Mouse (Mus musculus): ENCODE data around the gene Nt5c1a.

The Nt5c1a gene

GRCm38 (mm10) chr4:123213975-123214374, 12.7 kb downstream of the Nt5c1a start:
- DNase-seq = no peak

GRCm38 (mm10) chr4:123215367-123215766, 14.1 kb downstream of the Nt5c1a start:
- no peak for DNase-seq

GRCm38 (mm10) chr4:123216782-123217181, 15.5 kb downstream of the Nt5c1a start:
- peak; percentile 21 for DNase-seq

- DNase-seq = peak; percentile 59
These were observed 18.5 kb downstream of the Nt5c1a start for GRCm38 (mm10) chr4:123219720-123220357.

GRCm38 (mm10) chr4:123220637-123221036, 19.3 kb downstream of the Nt5c1a start:
- no peak for DNase-seq

- DNase-seq = no peak
These were observed 22.0 kb downstream of the Nt5c1a start for GRCm38 (mm10) chr4:123223309-123223708.

- DNase-seq = no peak
These were observed 24.6 kb downstream of the Nt5c1a start for GRCm38 (mm10) chr4:123225718-123226403.

- no peak for DNase-seq
These were observed 26.4 kb downstream of the Nt5c1a start for GRCm38 (mm10) chr4:123227707-123228106.

GRCm38 (mm10) chr4:123228270-123228669, 27.0 kb downstream of the Nt5c1a start:
- DNase-seq = no peak

- DNase-seq = no peak
These were observed 27.9 kb downstream of the Nt5c1a start for GRCm38 (mm10) chr4:123229166-123229565.

GRCm38 (mm10) chr4:123232841-123233240, 31.5 kb downstream of the Nt5c1a start:
- DNase-seq = no peak

GRCm38 (mm10) chr4:123233492-123234084, 32.3 kb downstream of the Nt5c1a start, which contains the start of gene Heyl:
Heyl (plus strand) TSS chr4:123233556.
- DNase-seq = no peak

GRCm38 (mm10) chr4:123235835-123236430, 34.6 kb downstream of the Nt5c1a start:
- DNase-seq = no peak

- DNase-seq = no peak
These were observed 35.2 kb downstream of the Nt5c1a start for GRCm38 (mm10) chr4:123236431-123237031.

- no peak for DNase-seq
These were observed 36.3 kb downstream of the Nt5c1a start for GRCm38 (mm10) chr4:123237386-123238266.

- DNase-seq = no peak
These were observed 38.3 kb downstream of the Nt5c1a start for GRCm38 (mm10) chr4:123239361-123240203.

GRCm38 (mm10) chr4:123246221-123246620, 44.9 kb downstream of the Nt5c1a start:
- DNase-seq = no peak

GRCm38 (mm10) chr4:123246651-123247050, 45.3 kb downstream of the Nt5c1a start:
- DNase-seq = no peak

- DNase-seq = no peak
These were observed 46.0 kb downstream of the Nt5c1a start for GRCm38 (mm10) chr4:123247147-123247880.

GRCm38 (mm10) chr4:123248971-123249567, 47.8 kb downstream of the Nt5c1a start:
- DNase-seq = peak; percentile 90
